Mouse (Mus musculus) CD8-positive naive resting alpha-beta T cell, adult 57 days (primary cell): ENCODE data around the gene Fate1. TPM values are rescaled to one million over a fixed set of nuclear protein-coding genes. Genes with fewer than 3 reads are reported as not detected.

Experiments used
- total RNA-seq: library from RNA; stranded (reverse); gene quantifications from one replicate; pipeline ENCODE4 v1.2.4, GENCODE M21; 2023

Gene Fate1
- total RNA-seq: not detected

GRCm38 (mm10) chrX:71972686-71973085, at the start of gene Fate1:
Fate1 (plus strand) TSS chrX:71972986.

GRCm38 (mm10) chrX:71962073-71963051, 10.4 kb upstream of the Fate1 start, which contains the start of gene Prrg3:
Prrg3 (plus strand) TSS chrX:71962624.

GRCm38 (mm10) chrX:71991549-71991948, 18.8 kb downstream of the Fate1 start, which contains the start of gene Cnga2:
Cnga2 (plus strand) TSS chrX:71991849.

Other genes with a start within 250 kb of the Fate1 start
- gene Vma21, start 157.1 kb upstream of the Fate1 start, total RNA-seq: 14.4 TPM
- gene Gm1141, start 52.0 kb upstream of the Fate1 start, total RNA-seq: not detected
- not detected for gene Prrg3, start 10.4 kb upstream of the Fate1 start, total RNA-seq
- not detected for gene Cnga2, start 18.9 kb downstream of the Fate1 start, total RNA-seq
- not detected for gene Magea4, start 249.0 kb downstream of the Fate1 start, total RNA-seq